Mouse (Mus musculus): ENCODE measurements at regions not wholly inside any gene's neighbourhood (a gene's known extent, or its start where the extent isn't known, plus 50 kb on each side); places are given as distances from the start of the nearest gene placed in this dataset.

DNA sequence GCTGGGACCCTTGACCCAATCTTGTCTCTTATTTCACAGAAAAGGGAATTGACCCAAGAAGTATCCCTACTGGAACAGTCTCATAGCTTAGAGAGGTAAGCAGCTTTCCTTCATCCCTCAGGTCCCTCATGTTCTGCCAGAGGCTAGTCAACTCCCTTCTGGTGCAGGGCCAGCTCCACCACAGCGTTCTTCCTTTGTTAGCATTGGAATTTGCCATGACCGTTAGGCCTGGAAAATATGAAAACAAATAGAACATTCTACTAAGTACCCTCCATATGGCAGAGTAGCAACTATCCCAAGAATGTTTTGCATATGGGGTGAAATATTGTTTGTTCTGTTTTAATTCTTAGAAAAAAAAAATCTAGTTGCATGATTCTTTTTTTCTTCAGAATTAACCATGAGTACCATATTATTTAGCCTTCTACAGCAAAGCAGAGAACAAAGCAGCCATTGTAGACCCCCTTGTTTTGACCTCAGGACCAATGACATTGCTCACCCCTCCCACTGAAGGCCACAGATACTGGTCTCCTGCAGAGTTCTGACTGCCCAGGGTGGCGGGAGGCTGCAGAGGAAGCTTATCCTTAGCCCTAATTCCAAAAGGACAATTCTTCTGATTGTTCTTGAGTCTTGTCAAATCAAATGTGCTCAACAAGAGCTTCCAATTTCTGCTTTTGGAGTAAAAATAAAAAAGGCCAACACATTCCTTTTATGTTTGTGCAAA is 78.1 kb upstream of the Ehbp1 start:
- no peak for DNase-seq (ENCODE audit: low read depth, low spot score)
- H3K9me3 ChIP-seq (replicated peaks; ENCODE audit: insufficient read depth, low read length): no peaks in the 10 kb centered on the region
- no peaks in the 10 kb centered on the region for H3K79me2 ChIP-seq (ENCODE audit: control insufficient read depth, insufficient read depth, low read length, poor library complexity)
- H3K4me3 ChIP-seq (ENCODE audit: control insufficient read depth in 1 of 2, insufficient read depth in 1 of 2, low read depth in 2 of 2, low read length in 2 of 2): no peak overlapping the region
- H3K27me3 ChIP-seq (ENCODE audit: control insufficient read depth in 1 of 2, insufficient read depth in 2 of 2, low read length in 2 of 2): no peaks in the 10 kb centered on the region; a peak in 1 of 4 replicates
- no peaks in the 10 kb centered on the region for H3K4me1 ChIP-seq (ENCODE audit: control insufficient read depth in 1 of 2, insufficient read depth in 2 of 2, low read length in 2 of 2)
- H3K36me3 ChIP-seq (ENCODE audit: control insufficient read depth in 1 of 2, insufficient read depth in 2 of 2, low read length in 2 of 2): no peaks in the 10 kb centered on the region
- TF ChIP-seq TBP (IDR thresholded peaks at IDR 0.05; ENCODE audit: low read depth, low read length) (no peak), NELFE (IDR thresholded peaks at IDR 0.05; ENCODE audit: low read depth, low read length) (no peak), RCOR1 (IDR thresholded peaks at IDR 0.05; ENCODE audit: low read depth, low read length) (no peak), SMC3 (IDR thresholded peaks at IDR 0.05; ENCODE audit: low read depth, low read length) (no peak), MYC (IDR thresholded peaks at IDR 0.05; ENCODE audit: low read depth, low read length) (no peak), POLR2AphosphoS5 (IDR thresholded peaks at IDR 0.05; ENCODE audit: borderline replicate concordance, low read depth, low read length) (no peak), TCF12 (IDR thresholded peaks at IDR 0.05; ENCODE audit: low read depth, low read length) (no peak), E2F4 (IDR thresholded peaks at IDR 0.05; ENCODE audit: borderline replicate concordance, low read depth, low read length) (no peak), MAX (IDR thresholded peaks at IDR 0.05; ENCODE audit: low read length) (no peak), RAD21 (IDR thresholded peaks at IDR 0.05; ENCODE audit: low read depth, low read length) (no peak), USF1 (IDR thresholded peaks at IDR 0.05; ENCODE audit: low read depth, low read length) (no peak), CHD1 (IDR thresholded peaks at IDR 0.05; ENCODE audit: low read depth, low read length) (no peak), NRF1 (IDR thresholded peaks at IDR 0.05; ENCODE audit: insufficient read depth, low read depth, low read length, poor library complexity, severe bottlenecking) (no peak), MXI1 (IDR thresholded peaks at IDR 0.05; ENCODE audit: low read depth, low read length) (no peak), ELF1 (IDR thresholded peaks at IDR 0.05; ENCODE audit: low read depth, low read length) (no peak), BHLHE40 (IDR thresholded peaks at IDR 0.05; ENCODE audit: borderline replicate concordance, low read depth, low read length) (no peak), ZNF384 (IDR thresholded peaks at IDR 0.05; ENCODE audit: low read depth, low read length) (no peak), MAFK (IDR thresholded peaks at IDR 0.05; ENCODE audit: borderline replicate concordance, low read depth, low read length) (no peak), ZC3H11A (IDR thresholded peaks at IDR 0.05; ENCODE audit: low read depth, low read length) (no peak), HCFC1 (IDR thresholded peaks at IDR 0.05; ENCODE audit: low read depth, low read length) (no peak)
- H3K27ac ChIP-seq (ENCODE audit: control insufficient read depth, low read depth, low read length): no peak overlapping the region
- no peak overlapping the region for H3K9ac ChIP-seq (ENCODE audit: control insufficient read depth, low read depth, low read length, poor library complexity, severe bottlenecking)

DNA sequence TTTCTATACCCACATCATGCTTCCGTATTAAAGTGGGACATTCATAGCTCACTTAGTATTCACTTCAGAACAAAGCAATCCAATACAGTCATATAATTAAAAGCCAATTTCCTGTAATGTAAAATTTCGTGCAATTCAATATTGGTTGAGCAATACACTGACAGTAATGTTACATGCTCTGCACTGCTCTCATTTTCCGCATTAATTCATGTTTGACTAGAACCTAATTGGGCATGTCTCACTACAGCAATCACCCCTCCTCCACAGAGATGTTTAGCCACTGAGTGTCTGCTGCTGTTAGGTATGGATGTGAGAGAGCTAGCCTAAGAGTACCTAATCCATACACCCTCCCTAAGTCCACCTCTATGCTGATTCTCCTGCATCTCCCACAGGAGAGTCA is 79.7 kb upstream of the Ehbp1 start:
- DNase-seq (ENCODE audit: low read depth, low spot score): no peak
- TF ChIP-seq ELF1 (IDR thresholded peaks at IDR 0.05; ENCODE audit: low read depth, low read length): no peak
- TF ChIP-seq SMC3 (IDR thresholded peaks at IDR 0.05; ENCODE audit: low read depth, low read length): no peak
- no peak for TF ChIP-seq NELFE (IDR thresholded peaks at IDR 0.05; ENCODE audit: low read depth, low read length)
- TF ChIP-seq MYB (IDR thresholded peaks at IDR 0.05; ENCODE audit: low read depth, low read length): no peak
- no peak for TF ChIP-seq ETS1 (IDR thresholded peaks at IDR 0.05; ENCODE audit: low read depth, low read length)
- no peak for TF ChIP-seq POLR2A (IDR thresholded peaks at IDR 0.05; ENCODE audit: control insufficient read depth in 1 of 2, insufficient read depth in 1 of 2, low read depth in 1 of 2, low read length in 2 of 2, poor library complexity in 1 of 2)
- TF ChIP-seq MAZ (IDR thresholded peaks at IDR 0.05; ENCODE audit: low read depth, low read length): no peak
- no peak for TF ChIP-seq MEF2A (IDR thresholded peaks at IDR 0.05; ENCODE audit: extremely low read depth, insufficient replicate concordance, low read depth, low read length, poor library complexity, severe bottlenecking)
- TF ChIP-seq MXI1 (IDR thresholded peaks at IDR 0.05; ENCODE audit: low read depth, low read length): no peak
- TF ChIP-seq BHLHE40 (IDR thresholded peaks at IDR 0.05; ENCODE audit: borderline replicate concordance, low read depth, low read length): no peak
- no peak for TF ChIP-seq GABPA (IDR thresholded peaks at IDR 0.05; ENCODE audit: low read depth, low read length)
- no peak for TF ChIP-seq TCF12 (IDR thresholded peaks at IDR 0.05; ENCODE audit: low read depth, low read length)
- TF ChIP-seq ZMIZ1 (IDR thresholded peaks at IDR 0.05; ENCODE audit: low read depth, low read length): no peak
- no peak for TF ChIP-seq JUND (IDR thresholded peaks at IDR 0.05; ENCODE audit: low read depth, low read length)
- no peak for TF ChIP-seq E2F4 (IDR thresholded peaks at IDR 0.05; ENCODE audit: borderline replicate concordance, low read depth, low read length)
- no peak overlapping the region for H3K4me3 ChIP-seq (ENCODE audit: control insufficient read depth in 1 of 2, insufficient read depth in 1 of 2, low read depth in 2 of 2, low read length in 2 of 2)
- H3K27me3 ChIP-seq (ENCODE audit: control insufficient read depth in 1 of 2, insufficient read depth in 2 of 2, low read length in 2 of 2): no peaks in the 10 kb centered on the region; a peak in 1 of 4 replicates
- H3K4me1 ChIP-seq (ENCODE audit: control insufficient read depth in 1 of 2, insufficient read depth in 2 of 2, low read length in 2 of 2): no peaks in the 10 kb centered on the region
- H3K9ac ChIP-seq (ENCODE audit: control insufficient read depth, low read depth, low read length, poor library complexity, severe bottlenecking): no peak overlapping the region
- no peaks in the 10 kb centered on the region for H3K9me3 ChIP-seq (replicated peaks; ENCODE audit: insufficient read depth, low read length)
- H3K79me2 ChIP-seq (ENCODE audit: control insufficient read depth, insufficient read depth, low read length, poor library complexity): no peaks in the 10 kb centered on the region
- H3K27ac ChIP-seq (ENCODE audit: control insufficient read depth, low read depth, low read length): no peak overlapping the region
- H3K36me3 ChIP-seq (ENCODE audit: control insufficient read depth in 1 of 2, insufficient read depth in 2 of 2, low read length in 2 of 2): no peaks in the 10 kb centered on the region

Data from MEL (cell line).